ENCODE assay signal across 8 mouse cellular contexts in the genomic region with DNA sequence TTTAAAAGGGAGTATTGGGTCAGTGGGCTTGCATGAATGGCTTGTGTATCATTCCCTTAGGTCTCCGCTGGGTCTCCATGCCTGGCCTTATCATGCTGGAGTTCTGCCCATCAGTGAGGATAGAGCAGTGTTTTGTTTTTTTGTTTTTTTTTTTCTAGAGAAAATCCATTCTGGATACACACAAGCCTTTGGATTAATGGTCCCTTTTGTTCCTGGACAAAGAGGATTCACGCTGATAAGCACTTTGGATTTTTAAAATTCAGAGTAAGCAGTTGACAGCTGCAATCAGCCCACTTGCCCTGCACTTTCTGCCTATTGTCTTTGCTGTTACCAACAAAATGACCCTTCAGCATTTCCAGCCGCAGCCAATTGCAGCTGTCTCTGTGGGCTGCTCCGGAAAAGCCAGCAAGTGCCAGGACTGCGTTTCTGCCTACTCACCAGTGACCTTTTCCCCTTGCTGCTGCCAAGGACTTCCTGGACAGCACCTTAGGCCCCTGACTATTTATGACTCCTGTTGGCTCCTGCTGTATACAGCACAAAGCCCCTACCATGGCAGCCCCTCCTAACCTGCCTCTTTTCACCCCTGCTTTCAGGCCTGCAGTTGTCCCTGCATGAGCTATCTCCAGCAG.
DNase-seq lines count a peak whose midpoint lies in the region; ATAC-seq and TF ChIP-seq lines count a peak whose summit lies in the region.

No protein-coding gene starts in this region.

- peak; percentile 21; the same call in 1 of the 2 replicates for ATAC-seq in intestine, embryonic 16.5 days
- no peak for ATAC-seq in intestine, postnatal 0 days
- ATAC-seq in heart, embryonic 11.5 days (replicated peaks; ENCODE audit: insufficient number of reproducible peaks, low FRiP score, low TSS enrichment), result 0 out of 2 replicates have a peak, but pooled peaks have one; percentile 26
- no peak for ATAC-seq in lung, embryonic 16.5 days (ENCODE audit: low read depth)

- no peaks in the 10 kb centered on the region for H3K27me3 ChIP-seq in intestine, embryonic 16.5 days (replicated peaks; ENCODE audit: control insufficient read depth, insufficient read depth, low read length)
- H3K27me3 ChIP-seq in intestine, postnatal 0 days (replicated peaks; ENCODE audit: control insufficient read depth, insufficient read depth, low read length), result no peaks in the 10 kb centered on the region
- no peaks in the 10 kb centered on the region for H3K27me3 ChIP-seq in heart, embryonic 11.5 days (ENCODE audit: control insufficient read depth, insufficient read depth, low read length)
- no peaks in the 10 kb centered on the region for H3K27me3 ChIP-seq in lung, embryonic 16.5 days (ENCODE audit: control insufficient read depth, insufficient read depth, low read depth, low read length)

- no peak for TF ChIP-seq POLR2A in cortical plate, adult 2 months (IDR thresholded peaks at IDR 0.05; ENCODE audit: extremely low read depth, insufficient read depth, low read length)

- H3K4me2 ChIP-seq in intestine, embryonic 16.5 days (ENCODE audit: low read depth, low read length), result no peak overlapping the region
- no peak overlapping the region for H3K4me2 ChIP-seq in intestine, postnatal 0 days (replicated peaks; ENCODE audit: low read depth)
- no peak overlapping the region for H3K4me2 ChIP-seq in heart, embryonic 11.5 days
- H3K4me2 ChIP-seq in lung, embryonic 16.5 days (ENCODE audit: low read depth, low read length), result no peak overlapping the region

- H3K36me3 ChIP-seq in intestine, embryonic 16.5 days (ENCODE audit: control insufficient read depth, insufficient read depth, low read length), result no peaks in the 10 kb centered on the region
- no peaks in the 10 kb centered on the region for H3K36me3 ChIP-seq in intestine, postnatal 0 days (ENCODE audit: control insufficient read depth, insufficient read depth)
- no peaks in the 10 kb centered on the region for H3K36me3 ChIP-seq in heart, embryonic 11.5 days (ENCODE audit: control insufficient read depth, insufficient read depth, low read length)
- H3K36me3 ChIP-seq in lung, embryonic 16.5 days (ENCODE audit: control insufficient read depth, insufficient read depth, low read length), result no peaks in the 10 kb centered on the region

- H3K9me3 ChIP-seq in intestine, embryonic 16.5 days (ENCODE audit: control insufficient read depth, low read length), result no peaks in the 10 kb centered on the region
- H3K9me3 ChIP-seq in intestine, postnatal 0 days (ENCODE audit: control insufficient read depth), result no peaks in the 10 kb centered on the region
- no peaks in the 10 kb centered on the region for H3K9me3 ChIP-seq in heart, embryonic 11.5 days (replicated peaks; ENCODE audit: control insufficient read depth, low read length)
- H3K9me3 ChIP-seq in lung, embryonic 16.5 days (ENCODE audit: control insufficient read depth, low read length), result no peaks in the 10 kb centered on the region

- no peak overlapping the region for H3K27ac ChIP-seq in intestine, embryonic 16.5 days (ENCODE audit: low read length)
- no peak overlapping the region for H3K27ac ChIP-seq in intestine, postnatal 0 days (ENCODE audit: low read depth, low read length)
- peak overlapping the region; percentile 47 for H3K27ac ChIP-seq in cortical plate, adult 2 months (ENCODE audit: insufficient read depth, low read length)
- peak overlapping the region; percentile 37; the same call in 1 of the 2 replicates for H3K27ac ChIP-seq in heart, embryonic 11.5 days (ENCODE audit: low read depth, low read length)
- peak overlapping the region; percentile 7; the same call in 1 of the 2 replicates for H3K27ac ChIP-seq in lung, embryonic 16.5 days (ENCODE audit: low read length)

- no peak for DNase-seq in right cerebral cortex, postnatal 4 days
- no peak for DNase-seq in ovary, postnatal 10 days (ENCODE audit: low spot score)
- DNase-seq in natural killer cell, adult 2 months (ENCODE audit: low spot score in 2 of 2), result no peak

- H3K4me1 ChIP-seq in intestine, embryonic 16.5 days (ENCODE audit: control insufficient read depth, insufficient read depth, low read length), result peaks cover 8% of the 10 kb centered on the region
- no peaks in the 10 kb centered on the region for H3K4me1 ChIP-seq in intestine, postnatal 0 days (replicated peaks; ENCODE audit: control insufficient read depth, insufficient read depth, low read length)
- H3K4me1 ChIP-seq in cortical plate, adult 2 months (ENCODE audit: control insufficient read depth, insufficient read depth, low read length), result no peaks in the 10 kb centered on the region
- peaks cover 14% of the 10 kb centered on the region for H3K4me1 ChIP-seq in heart, embryonic 11.5 days (ENCODE audit: control insufficient read depth, insufficient read depth, low read length)
- peaks cover 18% of the 10 kb centered on the region for H3K4me1 ChIP-seq in lung, embryonic 16.5 days (replicated peaks; ENCODE audit: control insufficient read depth, insufficient read depth, low read length)

- H3K4me3 ChIP-seq in intestine, embryonic 16.5 days (ENCODE audit: low read length), result no peak overlapping the region
- no peak overlapping the region for H3K4me3 ChIP-seq in intestine, postnatal 0 days (ENCODE audit: low read depth, low read length)
- no peak overlapping the region for H3K4me3 ChIP-seq in cortical plate, adult 2 months (ENCODE audit: insufficient read depth, low read length)
- no peak overlapping the region for H3K4me3 ChIP-seq in heart, embryonic 11.5 days (ENCODE audit: low read depth, low read length)
- no peak overlapping the region for H3K4me3 ChIP-seq in lung, embryonic 16.5 days (ENCODE audit: low read length)

- TF ChIP-seq CTCF in intestine, postnatal 0 days (IDR thresholded peaks at IDR 0.05; ENCODE audit: low read depth), result no peak
- TF ChIP-seq CTCF in cortical plate, adult 2 months (IDR thresholded peaks at IDR 0.05; ENCODE audit: extremely low read depth, insufficient read depth, low read length), result no peak

- WGBS in intestine, embryonic 16.5 days, result 37% methylated on average over 5 of the region's 5 CpGs
- 39% methylated on average over 5 of the region's 5 CpGs for WGBS in intestine, postnatal 0 days
- 19% methylated on average over 5 of the region's 5 CpGs for WGBS in heart, embryonic 11.5 days (ENCODE audit: insufficient replicate concordance)
- 36% methylated on average over 5 of the region's 5 CpGs for WGBS in lung, embryonic 16.5 days

- H3K9ac ChIP-seq in intestine, embryonic 16.5 days (ENCODE audit: low read depth, low read length), result no peak overlapping the region
- H3K9ac ChIP-seq in intestine, postnatal 0 days (ENCODE audit: low read depth, low read length), result no peak overlapping the region
- H3K9ac ChIP-seq in heart, embryonic 11.5 days (ENCODE audit: low read depth, low read length), result no peak overlapping the region
- no peak overlapping the region for H3K9ac ChIP-seq in lung, embryonic 16.5 days (ENCODE audit: low read length)

Comparison
In these comparisons a context has a peak if more than half of its experiments do, and no peak if none do; other contexts are left out.
1. ATAC-seq: peak in intestine, embryonic 16.5 days (single experiment) and heart, embryonic 11.5 days (single experiment); none in intestine, postnatal 0 days (single experiment) and lung, embryonic 16.5 days (single experiment).
2. H3K27ac ChIP-seq: peak in cortical plate, adult 2 months (single experiment), heart, embryonic 11.5 days (single experiment) and lung, embryonic 16.5 days (single experiment); none in intestine, embryonic 16.5 days (single experiment) and intestine, postnatal 0 days (single experiment).